Mouse (Mus musculus) cerebellum, adult 2 months (tissue): Measurements from ENCODE around the gene Ptprcap. TPM values are rescaled to one million over a fixed set of nuclear protein-coding genes. Genes with fewer than 3 reads are reported as not detected.
A peak's percentile ranks its signal among the peaks of the same experiment; 100 is the strongest.

Experiments
- DNase-seq, 2 experiments: peaks; one replicate each; pipeline ENCODE4 v3.0.0; 2021
- H3K27ac ChIP-seq: fragments of 200-500 bp; 2 replicates; pipeline ENCODE4 v1.5.1; 2012; ENCODE audit warnings: low read length, control low read depth, inconsistent platforms; ENCODE audit not compliant: insufficient read depth
- H3K27me3 ChIP-seq: fragments of 200-500 bp; 2 replicates; pipeline ENCODE4 v1.6.1; 2012; ENCODE audit warnings: inconsistent platforms, mild to moderate bottlenecking, low read length, moderate library complexity; ENCODE audit not compliant: control insufficient read depth, insufficient read depth
- H3K4me1 ChIP-seq: fragments of 200-500 bp; 2 replicates; pipeline ENCODE4 v1.6.1; 2011; ENCODE audit warnings: low read length; ENCODE audit not compliant: control insufficient read depth, insufficient read depth
- H3K4me3 ChIP-seq: fragments of 200-500 bp; replicated peaks from 2 replicates; pipeline ENCODE3; 2011; ENCODE audit warnings: mild to moderate bottlenecking, low read depth, low read length, control low read depth; ENCODE audit not compliant: insufficient read depth
- CTCF ChIP-seq: fragments of 200-500 bp; IDR thresholded peaks from 2 replicates; pipeline ENCODE4 v1.5.1; 2011; ENCODE audit warnings: low read depth, mild to moderate bottlenecking, control low read depth, low read length, moderate library complexity, borderline replicate concordance; ENCODE audit not compliant: insufficient read depth
- POLR2A ChIP-seq: fragments of 200-500 bp; IDR thresholded peaks from 2 replicates; pipeline ENCODE4 v1.6.1; 2011; ENCODE audit warnings: low read length, control low read depth, borderline replicate concordance; ENCODE audit not compliant: insufficient read depth
- WGBS: fragments of 180-500 bp; shearing (Covaris S2); methylation state at CpG from one replicate; pipeline ENCODE4 v1.1.7; 2018; 5-methylcytosine and 5-hydroxymethylcytosine counted together
- polyA plus RNA-seq: library from polyadenylated mRNA; depleted of rRNA; stranded (reverse); fragments of >200 nt; gene quantifications from 2 replicates; pipeline ENCODE4 v1.2.3, GENCODE M21; 2012

Gene Ptprcap
- polyA plus RNA-seq, 1 experiment: 0.98 TPM

- WGBS: 90% methylated on average over 7 of the region's 7 CpGs
- TF ChIP-seq CTCF (no peak), POLR2A (no peak)
- no peak for DNase-seq
- H3K27me3 ChIP-seq: no peaks in the 10 kb centered on the region
- H3K4me1 ChIP-seq: no peaks in the 10 kb centered on the region; the same call in 1 of the 2 replicates
- no peak overlapping the region for H3K4me3 ChIP-seq
- H3K27ac ChIP-seq: no peak overlapping the region
These were observed 27.0 kb downstream of the Ptprcap start for GRCm38 (mm10) chr19:4180411-4180810.

GRCm38 (mm10) chr19:4181892-4182291 is 28.5 kb downstream of the Ptprcap start:
- no peaks in the 10 kb centered on the region for H3K27me3 ChIP-seq
- 46% methylated on average over 3 of the region's 3 CpGs for WGBS
- TF ChIP-seq CTCF (no peak), POLR2A (no peak)
- H3K4me1 ChIP-seq: no peaks in the 10 kb centered on the region
- no peak overlapping the region for H3K4me3 ChIP-seq
- DNase-seq: no peak
- H3K27ac ChIP-seq: no peak overlapping the region

DNA sequence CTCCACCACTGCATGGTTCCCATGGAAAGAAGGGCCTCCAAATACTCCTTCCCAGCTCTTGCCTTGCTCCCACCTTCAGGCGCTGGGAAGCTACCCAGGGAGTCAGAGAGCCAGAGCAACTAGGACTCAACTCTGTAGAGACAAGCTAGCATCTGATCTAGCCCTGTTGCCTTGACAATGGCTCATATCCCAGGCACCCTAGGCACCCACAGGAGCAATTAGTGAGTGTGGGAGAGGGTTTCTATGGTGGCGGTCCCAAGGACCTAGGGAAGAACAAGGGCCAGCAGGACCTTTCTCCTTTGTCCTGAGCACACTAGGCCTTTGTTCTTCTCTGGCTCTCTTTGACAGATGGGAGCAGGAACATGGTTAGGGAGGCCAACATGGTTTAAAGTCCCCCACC is 30.3 kb downstream of the Ptprcap start:
- no peak overlapping the region for H3K4me3 ChIP-seq
- H3K27ac ChIP-seq: peak overlapping the region; percentile 74; the same call in 1 of the 2 replicates
- DNase-seq: no peak
- 70% methylated on average over 2 of the region's 2 CpGs for WGBS
- H3K4me1 ChIP-seq: no peaks in the 10 kb centered on the region
- TF ChIP-seq POLR2A (no peak), CTCF (no peak)
- no peaks in the 10 kb centered on the region for H3K27me3 ChIP-seq

DNA sequence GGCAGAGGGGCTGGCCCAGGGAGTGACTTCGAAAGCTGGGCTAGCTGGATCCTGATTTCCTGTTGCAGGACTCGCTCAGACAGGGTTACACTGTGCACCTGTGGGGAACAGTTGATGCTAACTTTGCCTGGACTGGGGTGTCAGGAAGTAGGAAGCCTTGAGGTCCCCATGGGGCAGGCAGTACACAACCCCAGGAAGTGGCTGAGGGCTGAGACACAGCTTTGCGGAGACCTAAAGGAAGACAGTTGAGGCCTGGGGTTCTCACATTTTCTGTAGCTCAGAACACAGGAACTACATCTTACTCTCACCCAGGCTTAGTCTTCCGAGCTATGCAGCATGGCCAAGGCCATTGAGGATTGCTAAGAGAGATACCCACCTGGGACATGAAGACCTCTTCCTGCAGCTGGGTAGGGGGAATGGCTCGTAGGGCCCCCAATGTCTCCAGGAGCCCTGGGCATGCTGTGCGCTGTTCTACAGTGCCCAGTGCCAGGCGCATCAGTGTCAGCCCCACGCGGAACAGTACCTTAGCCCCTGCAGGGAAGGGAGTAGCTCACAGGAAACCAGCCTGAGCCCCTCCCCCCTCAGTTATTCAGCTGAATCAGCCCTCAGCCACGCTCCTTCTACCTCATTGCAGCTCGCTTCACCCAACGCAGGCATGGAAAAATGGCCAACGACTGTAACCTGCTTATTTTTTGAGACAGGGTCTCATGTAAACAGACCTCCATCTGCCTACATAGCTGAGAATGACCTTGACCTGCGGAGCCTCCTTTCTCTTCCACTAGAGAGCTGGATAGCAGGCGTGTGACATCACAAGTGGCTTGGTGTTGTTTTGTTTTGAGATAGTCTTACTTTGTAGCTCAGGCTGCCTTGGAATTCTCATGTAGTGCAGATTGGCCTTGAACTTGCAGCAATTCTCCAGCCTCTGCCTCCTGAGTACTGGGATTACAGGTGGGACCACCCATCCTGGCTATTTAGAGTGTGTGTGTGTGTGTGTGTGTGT is 31.9 kb downstream of the Ptprcap start:
- DNase-seq: no peak
- no peak overlapping the region for H3K4me3 ChIP-seq
- no peaks in the 10 kb centered on the region for H3K4me1 ChIP-seq
- no peaks in the 10 kb centered on the region for H3K27me3 ChIP-seq
- no peak for TF ChIP-seq CTCF
- no peak for TF ChIP-seq POLR2A
- WGBS: 63% methylated on average over 15 of the region's 15 CpGs
- no peak overlapping the region for H3K27ac ChIP-seq

DNA sequence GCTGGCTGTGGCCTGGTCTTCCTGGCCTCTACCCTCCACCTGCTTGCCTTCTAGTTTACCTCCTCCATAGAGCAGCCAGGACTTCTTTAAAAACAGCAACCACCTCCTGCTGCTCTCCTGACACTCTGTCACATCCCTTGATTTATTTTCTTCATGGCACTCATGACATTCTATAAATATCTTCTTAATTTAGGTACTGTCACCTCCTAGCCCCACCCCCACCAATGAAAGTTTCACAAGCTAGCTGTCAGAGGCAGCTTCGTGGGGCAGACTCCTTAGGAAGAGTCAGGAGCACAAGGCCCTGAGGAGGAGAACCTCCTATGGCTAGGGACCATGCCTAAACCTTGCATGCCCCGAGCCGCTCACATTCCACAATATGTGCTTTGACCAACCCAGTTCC is 33.9 kb downstream of the Ptprcap start:
- WGBS: 71% methylated on average over 3 of the region's 3 CpGs
- no peak for DNase-seq
- Histone ChIP-seq H3K27me3 (no peaks in the 10 kb centered on the region), H3K4me1 (no peaks in the 10 kb centered on the region; the same call in 1 of the 2 replicates), H3K27ac (no peak overlapping the region), H3K4me3 (no peak overlapping the region)
- TF ChIP-seq CTCF (no peak), POLR2A (no peak)

- Histone ChIP-seq H3K4me3 (no peak overlapping the region), H3K27me3 (no peaks in the 10 kb centered on the region), H3K27ac (no peak overlapping the region), H3K4me1 (peaks cover 9% of the 10 kb centered on the region)
- no peak for DNase-seq
- 81% methylated on average over 12 of the region's 12 CpGs for WGBS
- TF ChIP-seq POLR2A: no peak
- no peak for TF ChIP-seq CTCF
These were observed 35.7 kb downstream of the Ptprcap start for GRCm38 (mm10) chr19:4189051-4189620.

GRCm38 (mm10) chr19:4190831-4191334 is 37.5 kb downstream of the Ptprcap start, which contains the start of gene Tbc1d10c:
Tbc1d10c (minus strand) TSS chr19:4191284.
- H3K27ac ChIP-seq: peak within 1 kb of the TSS; percentile 49
- DNase-seq: no peak
- H3K4me3 ChIP-seq: peak within 1 kb of the TSS; percentile 95
- H3K4me1 ChIP-seq: peaks cover 26% of the 10 kb centered on the region
- no peaks in the 10 kb centered on the region for H3K27me3 ChIP-seq
- WGBS: 77% methylated on average over 4 of the region's 4 CpGs
- no peak for TF ChIP-seq POLR2A
- TF ChIP-seq CTCF: no peak
